Mouse (Mus musculus) spleen, adult 2 months (tissue): ENCODE data around the gene Zbtb11. TPM values are rescaled to one million over a fixed set of nuclear protein-coding genes. Genes with fewer than 3 reads are reported as not detected.
"Not testable (repeated sequence)": the region's sequence is repeated elsewhere in the genome, so short reads cannot be mapped to it uniquely, and the experiment has no call there.

Experiments used
- DNase-seq, 2 experiments: peaks; one replicate each; pipeline versions ENCODE4 v3.0.0 to v3.0.0-alpha.2; 2012 to 2021; ENCODE audit warnings: low spot score in 2 of 2, low read depth in 1 of 2
- H3K27ac ChIP-seq: fragments of 200-500 bp; 2 replicates; pipeline ENCODE4 v1.5.1; 2012; ENCODE audit warnings: low read length, inconsistent platforms; ENCODE audit not compliant: insufficient read depth
- H3K27me3 ChIP-seq: fragments of 200-500 bp; 2 replicates; pipeline ENCODE4 v1.6.1; 2012; ENCODE audit warnings: mild to moderate bottlenecking, moderate library complexity, low read length, inconsistent platforms; ENCODE audit not compliant: control insufficient read depth, insufficient read depth
- H3K36me3 ChIP-seq: fragments of 200-500 bp; 2 replicates; pipeline ENCODE4 v1.6.1; 2012; ENCODE audit warnings: mild to moderate bottlenecking, low read length, inconsistent platforms; ENCODE audit not compliant: control insufficient read depth, insufficient read depth
- H3K4me1 ChIP-seq: fragments of 200-500 bp; 2 replicates; pipeline ENCODE4 v1.6.1; 2011; ENCODE audit warnings: inconsistent platforms; ENCODE audit not compliant: control insufficient read depth, insufficient read depth, insufficient read length
- H3K4me3 ChIP-seq: fragments of 200-500 bp; 2 replicates; pipeline ENCODE4 v1.5.1; 2011; ENCODE audit warnings: mild to moderate bottlenecking, inconsistent platforms; ENCODE audit not compliant: insufficient read depth, insufficient read length; ENCODE audit errors: extremely low read depth
- CTCF ChIP-seq: fragments of 200-500 bp; IDR thresholded peaks from 2 replicates; pipeline ENCODE4 v1.5.1; 2011; ENCODE audit warnings: mild to moderate bottlenecking, inconsistent platforms; ENCODE audit not compliant: insufficient read depth, insufficient read length, insufficient replicate concordance; ENCODE audit errors: extremely low read depth
- POLR2A ChIP-seq: fragments of 200-500 bp; IDR thresholded peaks from 2 replicates; pipeline ENCODE4 v1.6.1; 2011; ENCODE audit warnings: low read depth, low read length, inconsistent platforms
- whole genome bisulfite sequencing: fragments of 180-500 bp; shearing (Covaris S2); methylation state at CpG from one replicate; pipeline ENCODE4 v1.1.7; 2018; 5-methylcytosine and 5-hydroxymethylcytosine counted together
- polyA plus RNA-seq: library from polyadenylated mRNA; depleted of rRNA; stranded (reverse); fragments of >200 nt; gene quantifications from 2 replicates; pipeline ENCODE4 v1.2.3, GENCODE M21; 2012

Gene Zbtb11
- polyA plus RNA-seq, 1 experiment: 3.9 TPM

GRCm38 (mm10) chr16:55947266-55947665 is 26.4 kb upstream of the Zbtb11 start:
- no peak for DNase-seq
- no peaks in the 10 kb centered on the region for H3K27me3 ChIP-seq
- peaks cover 6% of the 10 kb centered on the region; the same call in 1 of the 2 replicates for H3K4me1 ChIP-seq
- H3K27ac ChIP-seq: peak overlapping the region; percentile 60
- H3K36me3 ChIP-seq: no peaks in the 10 kb centered on the region
- WGBS: 86% methylated on average over 3 of the region's 3 CpGs
- no peak for TF ChIP-seq CTCF
- TF ChIP-seq POLR2A: no peak
- no peak overlapping the region for H3K4me3 ChIP-seq

GRCm38 (mm10) chr16:55947876-55948410 is 25.7 kb upstream of the Zbtb11 start:
- peak overlapping the region; percentile 67 for H3K27ac ChIP-seq
- H3K36me3 ChIP-seq, DNase-seq, H3K4me3 ChIP-seq, H3K27me3 ChIP-seq: not testable (repeated sequence)
- 63% methylated on average over 2 of the region's 2 CpGs for WGBS
- H3K4me1 ChIP-seq: peaks cover 10% of the 10 kb centered on the region; the same call in 1 of the 2 replicates

GRCm38 (mm10) chr16:55948963-55949362 is 24.7 kb upstream of the Zbtb11 start:
- WGBS: 1% methylated on average over 7 of the region's 7 CpGs
- TF ChIP-seq POLR2A (peak; percentile 20; the same call in 1 of the 2 replicates), CTCF (no peak)

GRCm38 (mm10) chr16:55950462-55950861 is 23.2 kb upstream of the Zbtb11 start:
- 68% methylated on average over 3 of the region's 3 CpGs for WGBS

More at GRCm38 (mm10) chr16:55948963-55949362, 24.7 kb upstream of the Zbtb11 start:
- no peaks in the 10 kb centered on the region for H3K36me3 ChIP-seq
- DNase-seq: peak; percentile 85 to 88
- H3K4me1 ChIP-seq: peaks cover 10% of the 10 kb centered on the region; the same call in 1 of the 2 replicates
- H3K4me3 ChIP-seq: no peak overlapping the region
- no peaks in the 10 kb centered on the region for H3K27me3 ChIP-seq
- peak overlapping the region; percentile 88; the same call in 1 of the 2 replicates for H3K27ac ChIP-seq

GRCm38 (mm10) chr16:55950946-55951678 is 22.6 kb upstream of the Zbtb11 start:
- WGBS: 27% methylated on average over 19 of the region's 19 CpGs
- H3K4me1 ChIP-seq: peaks cover 10% of the 10 kb centered on the region; the same call in 1 of the 2 replicates
- TF ChIP-seq POLR2A (no peak), CTCF (peak; percentile 24; the same call in 1 of the 2 replicates)
- H3K27ac ChIP-seq: peak overlapping the region; percentile 75
- H3K27me3 ChIP-seq: no peaks in the 10 kb centered on the region
- peak; percentile 77 to 81 for DNase-seq
- H3K36me3 ChIP-seq: no peaks in the 10 kb centered on the region
- no peak overlapping the region for H3K4me3 ChIP-seq

More at GRCm38 (mm10) chr16:55950462-55950861, 23.2 kb upstream of the Zbtb11 start:
- no peak overlapping the region for H3K4me3 ChIP-seq
- H3K4me1 ChIP-seq: peaks cover 10% of the 10 kb centered on the region; the same call in 1 of the 2 replicates
- DNase-seq: no peak
- peak overlapping the region; percentile 78 for H3K27ac ChIP-seq
- TF ChIP-seq POLR2A (no peak), CTCF (no peak)
- H3K36me3 ChIP-seq: no peaks in the 10 kb centered on the region
- no peaks in the 10 kb centered on the region for H3K27me3 ChIP-seq

GRCm38 (mm10) chr16:55951679-55952327 is 21.9 kb upstream of the Zbtb11 start:
- Histone ChIP-seq H3K27ac (peak overlapping the region; percentile 75; the same call in 1 of the 2 replicates), H3K27me3 (no peaks in the 10 kb centered on the region), H3K4me1 (peaks cover 10% of the 10 kb centered on the region; the same call in 1 of the 2 replicates), H3K4me3 (no peak overlapping the region), H3K36me3 (no peaks in the 10 kb centered on the region)
- TF ChIP-seq CTCF (no peak), POLR2A (no peak)
- WGBS: 53% methylated on average over 7 of the region's 7 CpGs
- DNase-seq: no peak

GRCm38 (mm10) chr16:55952771-55953170 is 20.9 kb upstream of the Zbtb11 start:
- TF ChIP-seq CTCF (no peak), POLR2A (no peak)
- peaks cover 8% of the 10 kb centered on the region; the same call in 1 of the 2 replicates for H3K4me1 ChIP-seq
- H3K4me3 ChIP-seq: no peak overlapping the region
- no peaks in the 10 kb centered on the region for H3K36me3 ChIP-seq
- H3K27me3 ChIP-seq: no peaks in the 10 kb centered on the region
- peak in 1 of 2 experiments; percentile 37 for DNase-seq
- H3K27ac ChIP-seq: peak overlapping the region; percentile 72

- not testable (repeated sequence) for H3K4me1 ChIP-seq, H3K4me3 ChIP-seq, DNase-seq, H3K27me3 ChIP-seq, H3K36me3 ChIP-seq, H3K27ac ChIP-seq
- WGBS: 73% methylated on average over 9 of the region's 9 CpGs
Measured at GRCm38 (mm10) chr16:55954196-55954595, 19.5 kb upstream of the Zbtb11 start.

GRCm38 (mm10) chr16:55963068-55963467 is 10.6 kb upstream of the Zbtb11 start:
- not testable (repeated sequence) for H3K4me1 ChIP-seq

More at GRCm38 (mm10) chr16:55963068-55963467, 10.6 kb upstream of the Zbtb11 start:
- not testable (repeated sequence) for H3K27me3 ChIP-seq, H3K4me3 ChIP-seq, H3K27ac ChIP-seq, H3K36me3 ChIP-seq, DNase-seq
- WGBS: 83% methylated on average over 6 of the region's 11 CpGs
